In the genomic region with DNA sequence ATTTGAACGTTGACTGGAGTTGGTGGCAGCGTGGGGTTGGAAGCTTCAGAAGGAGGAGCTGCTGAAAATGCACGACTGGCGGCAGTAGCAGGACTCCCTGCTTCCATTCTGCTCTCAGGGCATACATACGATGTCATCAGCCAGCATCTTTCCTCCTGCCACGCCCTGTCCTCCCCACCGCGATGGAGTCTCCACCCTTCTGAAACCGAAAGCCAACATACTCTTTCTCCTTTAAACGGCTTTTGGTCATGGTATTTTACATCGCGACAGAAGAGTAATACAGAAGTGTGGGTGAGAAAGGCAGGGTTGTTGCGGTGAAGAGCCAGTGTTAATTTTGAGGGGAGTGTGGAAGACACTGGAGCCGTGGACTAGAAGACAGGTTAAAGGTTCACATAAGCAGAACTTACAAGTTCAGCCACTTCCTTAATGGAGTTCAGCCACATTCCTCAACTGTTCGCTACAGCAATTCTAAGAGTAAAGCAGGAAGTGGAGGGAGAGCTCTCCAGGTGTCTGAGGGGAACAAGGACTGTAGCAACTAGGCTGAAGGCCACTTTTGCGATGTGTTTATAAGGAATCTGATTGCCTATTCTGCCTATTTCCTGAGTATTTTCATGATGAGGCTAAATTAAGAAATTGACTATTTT, we compare ENCODE assay signal across 8 mouse cellular contexts. TPM values are rescaled to one million over a fixed set of nuclear protein-coding genes. Genes with fewer than 3 reads are reported as not detected.
DNase-seq lines count a peak whose midpoint lies in the region; ATAC-seq and TF ChIP-seq lines count a peak whose summit lies in the region.

No protein-coding gene starts in this region.

- DNase-seq in left cerebral cortex, adult 18-20 months (ENCODE audit: low spot score in 2 of 2): peak; percentile 36 to 55
- no peak for DNase-seq in left cerebral cortex, adult 11 months (ENCODE audit: low spot score)
- peak; percentile 23 for DNase-seq in thymus, adult 2 months
- DNase-seq in cerebellum, adult 9-11 months: no peak

- no peaks in the 10 kb centered on the region for H3K9me3 ChIP-seq in heart, embryonic 11.5 days (replicated peaks; ENCODE audit: control insufficient read depth, low read length)
- no peaks in the 10 kb centered on the region for H3K9me3 ChIP-seq in limb, embryonic 13.5 days
- no peaks in the 10 kb centered on the region for H3K9me3 ChIP-seq in midbrain, embryonic 15.5 days

- no peak overlapping the region for H3K9ac ChIP-seq in heart, embryonic 11.5 days (ENCODE audit: low read depth, low read length)
- H3K9ac ChIP-seq in limb, embryonic 13.5 days: peak overlapping the region; percentile 54; the same call in 1 of the 2 replicates
- H3K9ac ChIP-seq in midbrain, embryonic 15.5 days: no peak overlapping the region

- H3K4me2 ChIP-seq in heart, embryonic 11.5 days: peak overlapping the region; percentile 47
- peak overlapping the region; percentile 54 for H3K4me2 ChIP-seq in limb, embryonic 13.5 days (replicated peaks)
- peak overlapping the region; percentile 9 for H3K4me2 ChIP-seq in midbrain, embryonic 15.5 days

- TF ChIP-seq POLR2A in thymus, adult 2 months (IDR thresholded peaks at IDR 0.05; ENCODE audit: control insufficient read depth, extremely low read depth, insufficient read depth, low read length, poor library complexity): no peak

- no peak overlapping the region for H3K27ac ChIP-seq in heart, embryonic 11.5 days (ENCODE audit: low read depth, low read length)
- H3K27ac ChIP-seq in limb, embryonic 13.5 days: no peak overlapping the region
- H3K27ac ChIP-seq in midbrain, embryonic 15.5 days: no peak overlapping the region
- no peak overlapping the region for H3K27ac ChIP-seq in thymus, adult 2 months (ENCODE audit: control insufficient read depth, insufficient read depth, low read length)

- peak overlapping the region; percentile 1 for H3K4me3 ChIP-seq in heart, embryonic 11.5 days (ENCODE audit: low read depth, low read length)
- peak overlapping the region; percentile 26 for H3K4me3 ChIP-seq in limb, embryonic 13.5 days
- H3K4me3 ChIP-seq in midbrain, embryonic 15.5 days: no peak overlapping the region
- peak overlapping the region; percentile 42 for H3K4me3 ChIP-seq in thymus, adult 2 months (ENCODE audit: control insufficient read depth, insufficient read depth, low read length)

- ATAC-seq in activated CD4-positive, CD25-positive, alpha-beta regulatory T cell, adult 4 months: peak; percentile 96
- no peak for ATAC-seq in heart, embryonic 11.5 days (replicated peaks; ENCODE audit: insufficient number of reproducible peaks, low FRiP score, low TSS enrichment)
- ATAC-seq in limb, embryonic 13.5 days (ENCODE audit: low FRiP score, low read depth): 0 out of 2 replicates have a peak, but pooled peaks have one; percentile 25
- ATAC-seq in midbrain, embryonic 15.5 days (replicated peaks): no peak

- TF ChIP-seq CTCF in thymus, adult 2 months (IDR thresholded peaks at IDR 0.05; ENCODE audit: borderline replicate concordance, control insufficient read depth, extremely low read depth, insufficient read depth, low read length, poor library complexity): no peak

- no peaks in the 10 kb centered on the region for H3K27me3 ChIP-seq in heart, embryonic 11.5 days (ENCODE audit: control insufficient read depth, insufficient read depth, low read length)
- H3K27me3 ChIP-seq in limb, embryonic 13.5 days: no peaks in the 10 kb centered on the region
- no peaks in the 10 kb centered on the region for H3K27me3 ChIP-seq in midbrain, embryonic 15.5 days (replicated peaks)
- no peaks in the 10 kb centered on the region for H3K27me3 ChIP-seq in thymus, adult 2 months (ENCODE audit: control insufficient read depth, insufficient read depth, low read length)

- WGBS in heart, embryonic 11.5 days (ENCODE audit: insufficient replicate concordance): 34% methylated on average over 16 of the region's 16 CpGs
- WGBS in limb, embryonic 13.5 days: 38% methylated on average over 16 of the region's 16 CpGs
- 53% methylated on average over 16 of the region's 16 CpGs for WGBS in midbrain, embryonic 15.5 days
- 2% methylated on average over 16 of the region's 16 CpGs for WGBS in thymus, adult 2 months

- no peaks in the 10 kb centered on the region for H3K36me3 ChIP-seq in heart, embryonic 11.5 days (ENCODE audit: control insufficient read depth, insufficient read depth, low read length)
- H3K36me3 ChIP-seq in limb, embryonic 13.5 days: no peaks in the 10 kb centered on the region
- no peaks in the 10 kb centered on the region for H3K36me3 ChIP-seq in midbrain, embryonic 15.5 days (replicated peaks)
- H3K36me3 ChIP-seq in thymus, adult 2 months (ENCODE audit: control insufficient read depth, insufficient read depth, low read length): no peaks in the 10 kb centered on the region

- H3K4me1 ChIP-seq in heart, embryonic 11.5 days (ENCODE audit: control insufficient read depth, insufficient read depth, low read length): no peaks in the 10 kb centered on the region
- peaks cover 16% of the 10 kb centered on the region for H3K4me1 ChIP-seq in limb, embryonic 13.5 days
- peaks cover 4% of the 10 kb centered on the region for H3K4me1 ChIP-seq in midbrain, embryonic 15.5 days
- H3K4me1 ChIP-seq in thymus, adult 2 months (replicated peaks; ENCODE audit: control insufficient read depth, insufficient read depth, low read length): 0 out of 2 replicates have a peak, but pooled peaks cover 2% of the 10 kb centered on the region

RNA-seq across cellular contexts. Expression of a gene that starts 6.1 kb away (rescaled TPM):
- 10 to 100 TPM; 46.9 to 54.7 TPM for total RNA-seq in left cerebral cortex, adult 18-20 months (2021)
- 10 to 100 TPM; 21.6 to 21.8 TPM for polyA plus RNA-seq in activated CD4-positive, CD25-positive, alpha-beta regulatory T cell, adult 4 months (2017; shearing (Covaris generic))
- 41.1 and 47.9 TPM in 2 replicates for polyA plus RNA-seq in heart, embryonic 11.5 days (2014; fragmentation: Nextera tagmentation; extraction: Ambion mirVana)
- 44.4 and 48.2 TPM in 2 replicates for polyA plus RNA-seq in limb, embryonic 13.5 days (2015; fragmentation: Nextera tagmentation; extraction: Ambion mirVana)
- polyA plus RNA-seq in midbrain, embryonic 15.5 days (2015; fragmentation: Nextera tagmentation; extraction: Ambion mirVana): 31.1 and 31.4 TPM in 2 replicates
- polyA plus RNA-seq in thymus, adult 2 months (2012; rRNA removed): 18.1 and 23.0 TPM in 2 replicates

RNA-seq across cellular contexts. Expression of a gene that starts 51.4 kb away (rescaled TPM):
- total RNA-seq in left cerebral cortex, adult 18-20 months (2021): 10 to 100 TPM; 61.8 to 64.3 TPM
- polyA plus RNA-seq in activated CD4-positive, CD25-positive, alpha-beta regulatory T cell, adult 4 months (2017; shearing (Covaris generic)): under 1 TPM in 1 of 2 experiments, not detected in 1; 0.54 TPM
- 4.4 and 5.4 TPM in 2 replicates for polyA plus RNA-seq in heart, embryonic 11.5 days (2014; fragmentation: Nextera tagmentation; extraction: Ambion mirVana)
- polyA plus RNA-seq in limb, embryonic 13.5 days (2015; fragmentation: Nextera tagmentation; extraction: Ambion mirVana): 9.4 and 9.5 TPM in 2 replicates
- 29.2 and 30.2 TPM in 2 replicates for polyA plus RNA-seq in midbrain, embryonic 15.5 days (2015; fragmentation: Nextera tagmentation; extraction: Ambion mirVana)
- polyA plus RNA-seq in thymus, adult 2 months (2012; rRNA removed): 0.74 and 0.80 TPM in 2 replicates

Comparison
In these comparisons a context has a peak if more than half of its experiments do, and no peak if none do; other contexts are left out.
1. DNase-seq: peak in left cerebral cortex, adult 18-20 months (2 of 2) and thymus, adult 2 months (single experiment); none in left cerebral cortex, adult 11 months (single experiment) and cerebellum, adult 9-11 months (single experiment).
2. ATAC-seq: peak in activated CD4-positive, CD25-positive, alpha-beta regulatory T cell, adult 4 months (single experiment) and limb, embryonic 13.5 days (single experiment); none in heart, embryonic 11.5 days (single experiment) and midbrain, embryonic 15.5 days (single experiment).
3. Peak in every context shown above with its lines, with median percentiles within 50 percentile points of each other: H3K4me2 ChIP-seq.